ENCODE assay signal across 19 mouse cellular contexts in genomic region chr11:40715524-40715923, GRCm38 (mm10). TPM values are rescaled to one million over a fixed set of nuclear protein-coding genes. Genes with fewer than 3 reads are reported as not detected.
DNase-seq lines count a peak whose midpoint lies in the region; ATAC-seq and TF ChIP-seq lines count a peak whose summit lies in the region.
"Had no signal": no experiment of that assay in that cellular context is flagged by ENCODE, and none has a peak within 500 bp of the region (broad histone marks: within the 10 kb centered on the region; RNA-seq: fewer than 3 reads in every experiment).

No protein-coding gene starts in this region.

- H3K4me1 ChIP-seq in kidney, postnatal 0 days (replicated peaks; ENCODE audit: insufficient read depth, low read length), result no peaks in the 10 kb centered on the region
- H3K4me1 ChIP-seq in kidney, embryonic 14.5 days (ENCODE audit: control insufficient read depth, insufficient read depth, low read length), result no peaks in the 10 kb centered on the region
- H3K4me1 ChIP-seq: embryonic facial prominence, embryonic 15.5 days; hindbrain, embryonic 13.5 days; kidney, embryonic 15.5 days; limb, embryonic 15.5 days; midbrain, embryonic 15.5 days; neural tube, embryonic 15.5 days had no signal

- CTCF ChIA-PET in Patski (lab: Charles Lee), result interaction anchor here (1.3 kb wide), 2 partner anchors 8 to 9 kb away, joined by 3 read pairs; no protein-coding TSS in a partner anchor

- DNase-seq in kidney, postnatal 0 days (ENCODE audit: low spot score), result no peak
- DNase-seq in right cerebral cortex, postnatal 25 days, result peak; percentile 10
- no peak for DNase-seq in right cerebral cortex, postnatal 36 days (ENCODE audit: low spot score in 2 of 2)
- DNase-seq in Patski (ENCODE audit: low read depth, low spot score), result no peak
- DNase-seq in naive thymus-derived CD4-positive, alpha-beta T cell, adult 2 months (ENCODE audit: low read depth), result peak; percentile 33
- DNase-seq in adrenal gland, adult 2 months, result no peak
- DNase-seq: cerebellum, postnatal 36 days; gastrocnemius, postnatal 25 days; layer of hippocampus, postnatal 36 days; lung, postnatal 14 days had no signal

- H3K4me3 ChIP-seq in kidney, postnatal 0 days (replicated peaks; ENCODE audit: low read depth, low read length), result no peak overlapping the region
- no peak overlapping the region for H3K4me3 ChIP-seq in kidney, embryonic 14.5 days (ENCODE audit: low read length)
- H3K4me3 ChIP-seq: embryonic facial prominence, embryonic 15.5 days; hindbrain, embryonic 13.5 days; kidney, embryonic 15.5 days; limb, embryonic 15.5 days; midbrain, embryonic 15.5 days; neural tube, embryonic 15.5 days had no signal

- TF ChIP-seq CTCF in kidney, postnatal 0 days (IDR thresholded peaks at IDR 0.05; ENCODE audit: low read depth), result peak; percentile 23; the same call in 1 of the 2 replicates
- TF ChIP-seq CTCF in Patski (IDR thresholded peaks at IDR 0.05), result peak; percentile 61

- in situ Hi-C loops in Patski (cut with MboI; ENCODE audit: low pct_unique_long_range_greater_than_20kb), result no loop called here

- H3K36me3 ChIP-seq in kidney, postnatal 0 days (ENCODE audit: insufficient read depth, low read length), result peaks cover 28% of the 10 kb centered on the region; the same call in 1 of the 2 replicates
- peaks cover 84% of the 10 kb centered on the region for H3K36me3 ChIP-seq in kidney, embryonic 14.5 days (ENCODE audit: control insufficient read depth, insufficient read depth, low read length)
- H3K36me3 ChIP-seq: midbrain, embryonic 15.5 days; neural tube, embryonic 15.5 days had no signal

- no peak overlapping the region for H3K9ac ChIP-seq in kidney, postnatal 0 days (ENCODE audit: low read depth, low read length)
- H3K9ac ChIP-seq in kidney, embryonic 14.5 days (ENCODE audit: low read depth, low read length), result no peak overlapping the region
- H3K9ac ChIP-seq: embryonic facial prominence, embryonic 15.5 days; hindbrain, embryonic 13.5 days; kidney, embryonic 15.5 days; limb, embryonic 15.5 days; midbrain, embryonic 15.5 days; neural tube, embryonic 15.5 days had no signal

- H3K27ac ChIP-seq in kidney, postnatal 0 days, result no peak overlapping the region
- H3K27ac ChIP-seq in kidney, embryonic 14.5 days (ENCODE audit: low read depth, low read length), result no peak overlapping the region
- H3K27ac ChIP-seq: embryonic facial prominence, embryonic 15.5 days; hindbrain, embryonic 13.5 days; kidney, embryonic 15.5 days; limb, embryonic 15.5 days; midbrain, embryonic 15.5 days; neural tube, embryonic 15.5 days had no signal

- POLR2A ChIA-PET in Patski (lab: Charles Lee), result no interaction called here

- ATAC-seq in kidney, postnatal 0 days (replicated peaks; ENCODE audit: low FRiP score, low read depth), result no peak
- no peak for ATAC-seq in kidney, embryonic 14.5 days (ENCODE audit: low FRiP score, low TSS enrichment)
- no peak for ATAC-seq in Patski
- no peak for ATAC-seq in erythroid progenitor cell, adult 5-6 weeks (replicated peaks; ENCODE audit: low FRiP score, poor library complexity, severe bottlenecking)
- ATAC-seq: forebrain, embryonic 14.5 days; midbrain, embryonic 15.5 days had no signal

- 95% methylated on average over 5 of the region's 5 CpGs for WGBS in kidney, postnatal 0 days
- 94% methylated on average over 5 of the region's 5 CpGs for WGBS in kidney, embryonic 14.5 days

- H3K4me2 ChIP-seq in kidney, postnatal 0 days (ENCODE audit: low read length), result no peak overlapping the region
- H3K4me2 ChIP-seq in kidney, embryonic 14.5 days (replicated peaks; ENCODE audit: low read depth, low read length), result no peak overlapping the region
- H3K4me2 ChIP-seq: embryonic facial prominence, embryonic 15.5 days; hindbrain, embryonic 13.5 days; kidney, embryonic 15.5 days; limb, embryonic 15.5 days; midbrain, embryonic 15.5 days; neural tube, embryonic 15.5 days had no signal

- no peaks in the 10 kb centered on the region for H3K9me3 ChIP-seq in kidney, postnatal 0 days (replicated peaks; ENCODE audit: low read length)
- H3K9me3 ChIP-seq in kidney, embryonic 14.5 days (ENCODE audit: control insufficient read depth, low read length), result no peaks in the 10 kb centered on the region
- H3K9me3 ChIP-seq: embryonic facial prominence, embryonic 15.5 days; hindbrain, embryonic 13.5 days; kidney, embryonic 15.5 days; limb, embryonic 15.5 days; midbrain, embryonic 15.5 days; neural tube, embryonic 15.5 days had no signal

- H3K27me3 ChIP-seq in kidney, postnatal 0 days (ENCODE audit: insufficient read depth, low read length), result no peaks in the 10 kb centered on the region
- no peaks in the 10 kb centered on the region for H3K27me3 ChIP-seq in kidney, embryonic 14.5 days (ENCODE audit: control insufficient read depth, insufficient read depth, low read length)
- H3K27me3 ChIP-seq in Patski, result no peaks in the 10 kb centered on the region
- H3K27me3 ChIP-seq: embryonic facial prominence, embryonic 15.5 days; hindbrain, embryonic 13.5 days; kidney, embryonic 15.5 days; limb, embryonic 15.5 days; midbrain, embryonic 15.5 days; neural tube, embryonic 15.5 days had no signal

RNA-seq across cellular contexts. Expression of gene Hmmr, which starts 17.7 kb away (rescaled TPM):
- polyA plus RNA-seq in kidney, postnatal 0 days (2015; fragmentation: Nextera tagmentation; extraction: Ambion mirVana), result 16.4 and 19.3 TPM in 2 replicates
- polyA plus RNA-seq in kidney, embryonic 14.5 days (2014; fragmentation: Nextera tagmentation; extraction: Ambion mirVana), result 55.6 and 56.6 TPM in 2 replicates
- 27.7 TPM for polyA plus RNA-seq in Patski (2021)
- 1 to 10 TPM in 1 of 2 experiments, under 1 TPM in 1; 0.76 to 1.4 TPM for total RNA-seq in adrenal gland, adult 2 months (2021)
- polyA plus RNA-seq in adrenal gland, adult 2 months (2012; rRNA removed), result 0.32 and 0.47 TPM in 2 replicates
- total RNA-seq in erythroid progenitor cell, adult 5-6 weeks (2015; ENCODE audit: low replicate concordance), result 302 and 312 TPM in 2 replicates
- 397 and 477 TPM in 2 replicates for total RNA-seq in erythroid progenitor cell, adult 5-6 weeks (2017; ENCODE audit: low replicate concordance)

RNA-seq across cellular contexts. Expression of gene Nudcd2, which starts 17.9 kb away (rescaled TPM):
- polyA plus RNA-seq in kidney, postnatal 0 days (2015; fragmentation: Nextera tagmentation; extraction: Ambion mirVana), result 136 and 147 TPM in 2 replicates
- polyA plus RNA-seq in kidney, embryonic 14.5 days (2014; fragmentation: Nextera tagmentation; extraction: Ambion mirVana), result 204 and 255 TPM in 2 replicates
- 84.7 TPM for polyA plus RNA-seq in Patski (2021)
- 10 to 100 TPM; 21.1 to 25.2 TPM for total RNA-seq in adrenal gland, adult 2 months (2021)
- polyA plus RNA-seq in adrenal gland, adult 2 months (2012; rRNA removed), result 22.0 and 27.2 TPM in 2 replicates
- 59.5 and 60.5 TPM in 2 replicates for total RNA-seq in erythroid progenitor cell, adult 5-6 weeks (2015; ENCODE audit: low replicate concordance)
- 97.0 and 126 TPM in 2 replicates for total RNA-seq in erythroid progenitor cell, adult 5-6 weeks (2017; ENCODE audit: low replicate concordance)

RNA-seq across cellular contexts. Expression of gene Mat2b, which starts 20.5 kb away (rescaled TPM):
- polyA plus RNA-seq in kidney, postnatal 0 days (2015; fragmentation: Nextera tagmentation; extraction: Ambion mirVana), result 118 and 121 TPM in 2 replicates
- 94.7 and 104 TPM in 2 replicates for polyA plus RNA-seq in kidney, embryonic 14.5 days (2014; fragmentation: Nextera tagmentation; extraction: Ambion mirVana)
- 101 TPM for polyA plus RNA-seq in Patski (2021)
- total RNA-seq in adrenal gland, adult 2 months (2021), result 10 to 100 TPM; 61.3 to 92.1 TPM
- polyA plus RNA-seq in adrenal gland, adult 2 months (2012; rRNA removed), result 22.9 and 28.7 TPM in 2 replicates
- total RNA-seq in erythroid progenitor cell, adult 5-6 weeks (2015; ENCODE audit: low replicate concordance), result 50.7 and 61.6 TPM in 2 replicates
- 42.7 and 49.0 TPM in 2 replicates for total RNA-seq in erythroid progenitor cell, adult 5-6 weeks (2017; ENCODE audit: low replicate concordance)

RNA-seq across cellular contexts. Expression of gene Ccng1, which starts 39.6 kb away (rescaled TPM):
- polyA plus RNA-seq in kidney, postnatal 0 days (2015; fragmentation: Nextera tagmentation; extraction: Ambion mirVana), result 48.1 and 50.2 TPM in 2 replicates
- 24.7 and 35.2 TPM in 2 replicates for polyA plus RNA-seq in kidney, embryonic 14.5 days (2014; fragmentation: Nextera tagmentation; extraction: Ambion mirVana)
- polyA plus RNA-seq in Patski (2021), result 77.6 TPM
- 10 to 100 TPM; 68.0 to 71.7 TPM for total RNA-seq in adrenal gland, adult 2 months (2021)
- 17.2 and 17.7 TPM in 2 replicates for polyA plus RNA-seq in adrenal gland, adult 2 months (2012; rRNA removed)
- 32.4 and 36.0 TPM in 2 replicates for total RNA-seq in erythroid progenitor cell, adult 5-6 weeks (2015; ENCODE audit: low replicate concordance)
- 14.5 and 16.3 TPM in 2 replicates for total RNA-seq in erythroid progenitor cell, adult 5-6 weeks (2017; ENCODE audit: low replicate concordance)

Comparison
In these comparisons a context has a peak if more than half of its experiments do, and no peak if none do; other contexts are left out.
1. DNase-seq: peak in right cerebral cortex, postnatal 25 days (single experiment) and naive thymus-derived CD4-positive, alpha-beta T cell, adult 2 months (single experiment); none in kidney, postnatal 0 days (single experiment), right cerebral cortex, postnatal 36 days (0 of 2), Patski (single experiment) and adrenal gland, adult 2 months (single experiment).
2. RNA of gene Hmmr, which starts 17.7 kb away (polyA plus RNA-seq): 55.6 to 56.6 TPM in kidney, embryonic 14.5 days, 27.7 TPM in Patski (single experiment) and 16.4 to 19.3 TPM in kidney, postnatal 0 days; 0.32 to 0.47 TPM in adrenal gland, adult 2 months; every median in the first group is over 10 times any median in the second.